Mouse (Mus musculus) hindbrain, embryonic 15.5 days (tissue): ENCODE measurements around the gene Ttc4. TPM values are rescaled to one million over a fixed set of nuclear protein-coding genes. Genes with fewer than 3 reads are reported as not detected.

Source experiments
- polyA plus RNA-seq: library from polyadenylated mRNA; unstranded; fragments of >200 nt; fragmentation: Nextera tagmentation; extraction: Ambion mirVana; gene quantifications from 2 replicates; pipeline ENCODE4 v1.2.1, GENCODE M21; 2015

The Ttc4 gene
- polyA plus RNA-seq, 1 experiment from 2014 or later: 153 TPM

Other genes with a start within 250 kb of the Ttc4 start
- 7.4 and 11.7 TPM in 2 replicates for gene Pcsk9, start 214.6 kb downstream of the Ttc4 start, polyA plus RNA-seq
- gene Bsnd, start 186.7 kb downstream of the Ttc4 start, polyA plus RNA-seq: 0.09 TPM in 1 of 2 replicates, not detected in the other
- gene Dhcr24, start 117.9 kb downstream of the Ttc4 start, polyA plus RNA-seq: 5.2 and 7.1 TPM in 2 replicates
- gene Lexm, start 61.7 kb downstream of the Ttc4 start, polyA plus RNA-seq: not detected in 2 replicates
- gene Ttc22, start 56.5 kb downstream of the Ttc4 start, polyA plus RNA-seq: 1.5 and 2.4 TPM in 2 replicates
- 9.6 and 10.3 TPM in 2 replicates for gene Pars2, start 27.9 kb downstream of the Ttc4 start, polyA plus RNA-seq
- 0.21 and 1.5 TPM in 2 replicates for gene Mroh7, start 52.0 kb upstream of the Ttc4 start, polyA plus RNA-seq
- not detected in 2 replicates for gene Fam151a, start 54.9 kb upstream of the Ttc4 start, polyA plus RNA-seq
- gene Acot11, start 126.1 kb upstream of the Ttc4 start, polyA plus RNA-seq: 2.1 and 2.4 TPM in 2 replicates
- gene Ssbp3, start 231.8 kb upstream of the Ttc4 start, polyA plus RNA-seq: 143 and 151 TPM in 2 replicates